Mouse (Mus musculus) colon, adult 2 months (tissue): ENCODE measurements around the gene Olfr1090. TPM values are rescaled to one million over a fixed set of nuclear protein-coding genes. Genes with fewer than 3 reads are reported as not detected.

Experiments used
- polyA plus RNA-seq: library from polyadenylated mRNA; depleted of rRNA; stranded (reverse); fragments of >200 nt; gene quantifications from 2 replicates; pipeline ENCODE4 v1.2.3, GENCODE M21; 2012; rRNA removed

Olfr1090 gene
- polyA plus RNA-seq = not detected in 2 replicates

DNA sequence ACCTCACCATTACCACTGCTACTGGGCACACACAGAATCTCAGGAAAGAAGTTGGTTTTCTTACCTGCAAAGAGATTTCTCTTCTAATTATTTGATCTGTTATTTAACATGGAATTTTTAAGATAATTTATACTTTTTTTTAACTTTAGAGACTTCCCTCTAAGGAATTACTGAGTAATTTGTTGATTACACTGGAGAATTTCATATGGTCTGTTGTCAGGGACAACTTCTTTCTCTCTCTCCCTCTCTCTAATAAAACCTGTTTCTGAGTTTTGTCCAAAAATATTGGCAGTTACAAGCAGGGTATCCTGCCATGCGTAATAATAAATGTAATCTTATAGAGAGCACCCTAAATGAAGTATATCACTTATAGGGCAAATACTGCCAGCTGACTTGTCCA lies at the start of gene Olfr1090:
Gene Olfr1090, minus strand, starts transcription at position 101 of the 400 bp plus-strand sequence.

DNA sequence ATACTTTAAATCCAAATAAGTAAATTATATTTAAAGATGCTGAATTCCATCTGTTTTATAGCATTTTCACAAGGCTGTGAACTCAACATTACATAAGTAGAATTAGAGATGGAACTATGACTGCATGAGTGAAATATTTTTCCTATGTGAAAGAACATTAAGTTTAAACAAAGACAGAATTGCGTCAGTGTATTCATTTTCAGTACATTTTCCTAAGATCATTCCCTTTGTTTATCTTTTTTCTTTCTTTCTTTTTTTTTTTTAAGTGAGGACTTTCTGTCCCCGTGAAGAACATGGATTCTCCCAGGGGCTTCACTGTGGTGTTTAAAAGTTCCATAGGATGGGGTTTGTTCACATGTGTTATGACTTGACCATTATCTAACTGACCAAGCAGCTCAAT lies 23.4 kb upstream of the Olfr1090 start, which contains the start of gene Olfr1093:
Gene Olfr1093, plus strand, starts transcription at position 301 of the 400 bp plus-strand sequence.

GRCm38 (mm10) chr2:86733601-86734000 lies 25.2 kb downstream of the Olfr1090 start, which contains the start of gene Olfr1089:
Olfr1089 (minus strand) TSS chr2:86733701.

Other genes starting within 250 kb of the Olfr1090 start
- gene Olfr1079, start 216.5 kb downstream of the Olfr1090 start, polyA plus RNA-seq = not detected in 2 replicates
- not detected in 2 replicates for gene Olfr1080, start 200.8 kb downstream of the Olfr1090 start, polyA plus RNA-seq
- gene Olfr1082, start 160.0 kb downstream of the Olfr1090 start, polyA plus RNA-seq = not detected in 2 replicates
- not detected in 2 replicates for gene Olfr1084, start 119.3 kb downstream of the Olfr1090 start, polyA plus RNA-seq
- gene Olfr1085, start 97.0 kb downstream of the Olfr1090 start, polyA plus RNA-seq = not detected in 2 replicates
- gene Olfr1086, start 78.9 kb downstream of the Olfr1090 start, polyA plus RNA-seq = not detected in 2 replicates
- gene Olfr1087, start 60.6 kb downstream of the Olfr1090 start, polyA plus RNA-seq = not detected in 2 replicates
- not detected in 2 replicates for gene Olfr1089, start 25.3 kb downstream of the Olfr1090 start, polyA plus RNA-seq
- gene Olfr1093, start 23.5 kb upstream of the Olfr1090 start, polyA plus RNA-seq = not detected in 2 replicates
- gene Olfr141, start 51.0 kb upstream of the Olfr1090 start, polyA plus RNA-seq = not detected in 2 replicates
- not detected in 2 replicates for gene Olfr1094, start 65.7 kb upstream of the Olfr1090 start, polyA plus RNA-seq
- not detected in 2 replicates for gene Olfr1095, start 92.7 kb upstream of the Olfr1090 start, polyA plus RNA-seq
- not detected in 2 replicates for gene Gm13723, start 115.8 kb upstream of the Olfr1090 start, polyA plus RNA-seq
- not detected in 2 replicates for gene Olfr1097, start 133.2 kb upstream of the Olfr1090 start, polyA plus RNA-seq
- not detected in 2 replicates for gene Olfr1098, start 165.6 kb upstream of the Olfr1090 start, polyA plus RNA-seq
- gene Olfr1099, start 201.7 kb upstream of the Olfr1090 start, polyA plus RNA-seq = not detected in 2 replicates
- not detected in 2 replicates for gene Olfr1100, start 221.0 kb upstream of the Olfr1090 start, polyA plus RNA-seq
- not detected in 2 replicates for gene Olfr1101, start 232.2 kb upstream of the Olfr1090 start, polyA plus RNA-seq
- gene Olfr1102, start 239.4 kb upstream of the Olfr1090 start, polyA plus RNA-seq = not detected in 2 replicates